Mouse (Mus musculus) hematopoietic stem cell, adult 5-6 weeks (primary cell): ENCODE results near the gene Exosc5. TPM values are rescaled to one million over a fixed set of nuclear protein-coding genes. Genes with fewer than 3 reads are reported as not detected.

ENCODE experiments used
- ATAC-seq, 2 experiments: fragments of 125-278 bp in 1 of 2; replicated peaks in 1 of 2; 2 replicates each; pipeline ENCODE4 v1.8.0; 2016 to 2017; ENCODE audit warnings: inconsistent platforms in 2 of 2, mild to moderate bottlenecking in 2 of 2, moderate number of reproducible peaks in 2 of 2, low read depth in 1 of 2, moderate TSS enrichment in 1 of 2; ENCODE audit not compliant: low FRiP score in 2 of 2, poor library complexity in 2 of 2, severe bottlenecking in 2 of 2, insufficient read depth in 1 of 2, low TSS enrichment in 1 of 2
- total RNA-seq: library from RNA; stranded (forward); fragments of 172-1452, 232-1000 nt; gene quantifications from 2 replicates; pipeline ENCODE4 v1.2.3, GENCODE M21; 2017

Exosc5 gene
- total RNA-seq, 1 experiment from 2014 or later = 32.5 TPM

- peak; percentile 22 to 23; a peak in 2 of 4 replicates for ATAC-seq
These were observed 52.8 kb downstream of the Exosc5 start for GRCm38 (mm10) chr7:25711731-25712197.

GRCm38 (mm10) chr7:25712801-25713200, 53.8 kb downstream of the Exosc5 start:
- no peak for ATAC-seq

GRCm38 (mm10) chr7:25714581-25714980, 55.6 kb downstream of the Exosc5 start:
- no peak for ATAC-seq

GRCm38 (mm10) chr7:25715731-25716271, 56.8 kb downstream of the Exosc5 start:
- ATAC-seq = no peak

- no peak for ATAC-seq
These were observed 58.5 kb downstream of the Exosc5 start for GRCm38 (mm10) chr7:25717478-25717877.

- ATAC-seq = peak; percentile 80 to 84
These were observed 59.9 kb downstream of the Exosc5 start, which contains the start of gene Ccdc97 for GRCm38 (mm10) chr7:25718788-25719417. Gene Ccdc97, minus strand, starts transcription at chr7:25719088.

- ATAC-seq = no peak
These were observed 61.0 kb downstream of the Exosc5 start for GRCm38 (mm10) chr7:25719761-25720610.

GRCm38 (mm10) chr7:25720760-25721159, 61.8 kb downstream of the Exosc5 start:
- no peak for ATAC-seq

Other genes starting within 250 kb of the Exosc5 start
- gene Cxcl17, start 246.3 kb upstream of the Exosc5 start, total RNA-seq = not detected in 2 replicates
- 9.5 and 22.0 TPM in 2 replicates for gene Ceacam1, start 181.6 kb upstream of the Exosc5 start, total RNA-seq
- gene Ceacam2, start 119.3 kb upstream of the Exosc5 start, total RNA-seq = not detected in 2 replicates
- not detected in 2 replicates for gene Erich4, start 43.3 kb upstream of the Exosc5 start, total RNA-seq
- gene Dmac2, start 39.8 kb upstream of the Exosc5 start, total RNA-seq = 33.7 and 50.9 TPM in 2 replicates
- gene B3gnt8, start 32.5 kb upstream of the Exosc5 start, total RNA-seq = 1.8 and 4.7 TPM in 2 replicates
- 33.2 and 61.3 TPM in 2 replicates for gene Bckdha, start 183 bp upstream of the Exosc5 start, total RNA-seq
- 2.3 TPM in 1 of 2 replicates, not detected in the other for gene Tmem91, start 16.0 kb downstream of the Exosc5 start, total RNA-seq
- 46.3 and 70.6 TPM in 2 replicates for gene B9d2, start 21.6 kb downstream of the Exosc5 start, total RNA-seq
- 46.0 and 50.7 TPM in 2 replicates for gene Tgfb1, start 27.8 kb downstream of the Exosc5 start, total RNA-seq
- gene Ccdc97, start 59.9 kb downstream of the Exosc5 start, total RNA-seq = 16.7 and 18.9 TPM in 2 replicates
- gene Hnrnpul1, start 95.6 kb downstream of the Exosc5 start, total RNA-seq = 137 TPM in 2 replicates
- 6.2 and 16.9 TPM in 2 replicates for gene Axl, start 129.5 kb downstream of the Exosc5 start, total RNA-seq
- not detected in 2 replicates for gene Cyp2s1, start 157.7 kb downstream of the Exosc5 start, total RNA-seq
- gene Cyp2b10, start 238.5 kb downstream of the Exosc5 start, total RNA-seq = not detected in 2 replicates